Mouse (Mus musculus) limb, embryonic 13.5 days (tissue): ENCODE data around the gene Hoxb1. TPM values are rescaled to one million over a fixed set of nuclear protein-coding genes. Genes with fewer than 3 reads are reported as not detected.
A peak's percentile ranks its signal among the peaks of the same experiment; 100 is the strongest.

ENCODE experiments used
- ATAC-seq: fragments of 200-750 bp; cut with Nextera tagmentation; 2 replicates; pipeline ENCODE4 v1.8.0; 2017; ENCODE audit warnings: low read depth, moderate number of reproducible peaks, moderate TSS enrichment; ENCODE audit not compliant: low FRiP score
- H3K27ac ChIP-seq: fragments of 300-500 bp; sonication (generic); 2 replicates; pipeline ENCODE4 v1.5.1; 2015; ENCODE audit warnings: inconsistent platforms, mild to moderate bottlenecking, moderate library complexity
- H3K27me3 ChIP-seq: fragments of 300-500 bp; sonication (generic); 2 replicates; pipeline ENCODE4 v1.6.1; 2015; ENCODE audit warnings: mild to moderate bottlenecking, inconsistent platforms
- H3K36me3 ChIP-seq: fragments of 300-500 bp; sonication (generic); 2 replicates; pipeline ENCODE4 v1.6.1; 2015; ENCODE audit warnings: inconsistent platforms, mild to moderate bottlenecking, moderate library complexity
- H3K4me1 ChIP-seq: fragments of 300-500 bp; sonication (generic); 2 replicates; pipeline ENCODE4 v1.6.1; 2015; ENCODE audit warnings: inconsistent platforms
- H3K4me2 ChIP-seq: fragments of 300-500 bp; sonication (generic); replicated peaks from 2 replicates; pipeline ENCODE4 v1.6.1; 2015; ENCODE audit warnings: inconsistent platforms, mild to moderate bottlenecking, moderate library complexity
- H3K4me3 ChIP-seq: fragments of 300-500 bp; sonication (generic); 2 replicates; pipeline ENCODE4 v1.5.1; 2015; ENCODE audit warnings: moderate library complexity, mild to moderate bottlenecking, inconsistent platforms
- H3K9ac ChIP-seq: fragments of 300-500 bp; sonication (generic); 2 replicates; pipeline ENCODE4 v1.6.1; 2015; ENCODE audit warnings: mild to moderate bottlenecking, inconsistent platforms
- H3K9me3 ChIP-seq: fragments of 300-500 bp; sonication (generic); 2 replicates; pipeline ENCODE4 v1.6.1; 2016; ENCODE audit warnings: inconsistent platforms
- WGBS: fragments of 180-500 bp; shearing (Covaris S2); methylation state at CpG from one replicate; pipeline ENCODE4 v1.1.7; 2015; 5-methylcytosine and 5-hydroxymethylcytosine counted together
- polyA plus RNA-seq: library from polyadenylated mRNA; unstranded; fragments of >200 nt; fragmentation: Nextera tagmentation; extraction: Ambion mirVana; gene quantifications from 2 replicates; pipeline ENCODE4 v1.2.1, GENCODE M21; 2015

The Hoxb1 gene
- polyA plus RNA-seq, 1 experiment from 2014 or later, result 0.13 TPM

DNA sequence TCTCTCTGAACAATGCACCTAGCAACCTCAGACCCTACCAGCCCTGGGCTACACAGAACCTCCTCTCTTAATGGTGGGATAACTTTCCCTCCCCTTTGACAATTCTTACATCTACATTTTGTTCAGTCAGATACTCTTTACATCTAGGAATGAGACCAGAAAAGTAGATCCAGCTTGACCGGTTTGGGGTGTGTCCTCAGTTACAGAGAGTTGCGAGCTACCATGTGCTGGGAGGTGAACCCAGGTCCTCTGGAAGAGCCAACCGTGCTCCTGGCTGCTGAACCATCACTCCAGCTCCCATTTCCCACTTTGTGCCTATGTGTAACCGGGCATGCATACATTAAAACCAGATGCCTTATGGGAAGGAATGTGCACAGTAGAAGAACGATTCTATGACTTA is 17.8 kb downstream of the Hoxb1 start:
- WGBS, result 59% methylated on average over 5 of the region's 5 CpGs
- Histone ChIP-seq H3K4me1 (no peaks in the 10 kb centered on the region), H3K36me3 (no peaks in the 10 kb centered on the region), H3K27ac (no peak overlapping the region), H3K4me2 (no peak overlapping the region), H3K27me3 (peaks cover 48% of the 10 kb centered on the region), H3K4me3 (no peak overlapping the region), H3K9ac (no peak overlapping the region), H3K9me3 (no peaks in the 10 kb centered on the region)
- ATAC-seq, result no peak

DNA sequence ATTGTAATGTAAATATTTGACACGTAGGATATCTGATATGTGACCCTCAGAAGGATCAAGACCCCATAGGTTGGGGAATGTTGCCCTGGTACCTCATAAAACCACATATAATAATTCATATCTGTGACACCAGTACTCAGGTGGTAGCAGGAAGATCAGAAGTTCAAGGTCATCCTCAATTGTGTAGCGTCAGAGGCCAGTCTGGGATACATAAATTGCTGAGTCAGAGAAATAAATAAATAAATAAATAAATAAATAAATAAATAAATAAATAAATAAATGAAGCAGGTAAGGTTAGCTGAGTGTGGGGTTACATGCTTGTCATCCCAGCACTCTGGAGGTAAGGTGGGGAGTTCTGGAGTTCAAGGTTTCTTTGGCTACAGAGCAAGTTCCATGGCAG is 22.1 kb downstream of the Hoxb1 start:
- H3K4me3 ChIP-seq, result no peak overlapping the region
- WGBS, result 88% methylated on average over 2 of the region's 2 CpGs
- H3K9ac ChIP-seq, result no peak overlapping the region
- no peaks in the 10 kb centered on the region for H3K36me3 ChIP-seq
- H3K9me3 ChIP-seq, result no peaks in the 10 kb centered on the region
- H3K27me3 ChIP-seq, result peaks cover 27% of the 10 kb centered on the region
- H3K27ac ChIP-seq, result no peak overlapping the region
- H3K4me1 ChIP-seq, result no peaks in the 10 kb centered on the region
- H3K4me2 ChIP-seq, result no peak overlapping the region
- ATAC-seq, result no peak

DNA sequence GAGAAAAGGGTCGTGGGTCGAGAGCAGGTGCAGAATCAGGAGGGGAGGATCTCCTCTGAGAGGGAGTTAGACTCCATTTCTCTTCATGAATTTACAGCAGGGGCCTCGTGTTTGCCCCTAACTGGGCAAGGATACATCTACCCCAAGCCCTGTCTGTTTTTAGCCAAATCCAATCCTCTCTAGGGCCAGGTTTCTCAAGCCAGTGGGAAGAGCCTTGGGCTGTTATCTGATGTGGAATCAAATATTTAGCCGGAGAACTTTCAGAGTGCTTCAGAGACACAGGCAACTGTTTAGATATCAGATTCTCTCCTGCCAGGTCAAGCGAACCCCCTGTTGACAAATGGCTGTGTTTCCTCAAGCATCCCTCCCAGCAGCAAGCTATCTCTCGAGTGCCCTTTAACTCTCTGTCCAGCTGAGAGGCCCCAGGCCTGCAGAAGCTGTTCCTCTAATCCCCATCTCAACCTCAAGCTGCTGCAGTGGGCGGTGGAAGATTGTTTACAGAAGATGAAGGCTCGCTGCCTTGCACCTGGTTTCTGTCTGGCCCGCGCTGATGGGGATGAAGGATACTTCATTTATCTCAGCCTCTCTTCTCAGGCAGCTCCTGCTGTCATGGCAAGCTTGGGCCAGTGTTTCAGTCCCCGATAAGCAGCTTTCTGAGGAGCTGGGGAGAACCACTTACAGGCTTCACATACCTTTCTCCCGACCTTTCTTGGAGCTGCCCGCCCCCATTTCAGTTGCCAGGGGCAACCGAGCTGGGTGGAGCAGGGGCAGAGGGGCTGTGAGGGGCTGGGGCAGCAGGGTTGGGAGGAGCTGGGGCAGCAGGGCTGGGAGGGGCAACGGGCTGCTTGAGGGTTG is 31.4 kb downstream of the Hoxb1 start:
- H3K9me3 ChIP-seq, result no peaks in the 10 kb centered on the region
- no peaks in the 10 kb centered on the region for H3K36me3 ChIP-seq
- no peak overlapping the region for H3K27ac ChIP-seq
- peak overlapping the region; percentile 25; the same call in 1 of the 2 replicates for H3K9ac ChIP-seq
- peaks cover 13% of the 10 kb centered on the region for H3K4me1 ChIP-seq
- peaks cover 72% of the 10 kb centered on the region for H3K27me3 ChIP-seq
- 6% methylated on average over 15 of the region's 15 CpGs for WGBS
- H3K4me3 ChIP-seq, result no peak overlapping the region
- no peak for ATAC-seq
- H3K4me2 ChIP-seq, result peak overlapping the region; percentile 27

DNA sequence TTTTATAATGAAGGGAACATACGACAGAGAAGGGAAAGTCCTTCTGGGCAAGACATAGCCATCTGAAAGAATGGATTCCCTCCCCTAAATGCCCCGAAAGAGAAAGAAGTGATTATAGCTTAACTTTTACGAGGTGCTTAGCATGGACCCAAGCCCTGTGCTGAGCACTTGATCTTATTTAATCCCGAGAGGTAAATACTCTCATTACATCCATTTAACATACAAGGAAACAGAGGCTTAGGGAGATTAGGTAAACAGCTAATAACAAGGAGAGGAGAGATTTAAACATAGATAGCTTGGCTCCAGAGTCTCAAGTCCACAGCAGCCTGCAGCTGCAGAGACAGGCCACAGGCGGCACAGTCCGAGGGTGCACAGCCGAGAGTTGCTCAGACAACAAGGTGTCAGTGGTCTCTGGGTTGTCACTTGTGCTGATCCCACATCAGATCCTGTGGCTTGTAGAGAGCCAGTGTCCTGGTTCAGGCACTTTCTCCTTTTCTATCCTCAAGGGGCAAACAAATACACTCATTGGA is 32.3 kb downstream of the Hoxb1 start:
- no peaks in the 10 kb centered on the region for H3K9me3 ChIP-seq
- 11% methylated on average over 7 of the region's 7 CpGs for WGBS
- no peak overlapping the region for H3K4me3 ChIP-seq
- H3K4me2 ChIP-seq, result no peak overlapping the region
- no peaks in the 10 kb centered on the region for H3K36me3 ChIP-seq
- no peak for ATAC-seq
- peaks cover 81% of the 10 kb centered on the region for H3K27me3 ChIP-seq
- H3K9ac ChIP-seq, result no peak overlapping the region
- peaks cover 13% of the 10 kb centered on the region for H3K4me1 ChIP-seq
- H3K27ac ChIP-seq, result no peak overlapping the region

DNA sequence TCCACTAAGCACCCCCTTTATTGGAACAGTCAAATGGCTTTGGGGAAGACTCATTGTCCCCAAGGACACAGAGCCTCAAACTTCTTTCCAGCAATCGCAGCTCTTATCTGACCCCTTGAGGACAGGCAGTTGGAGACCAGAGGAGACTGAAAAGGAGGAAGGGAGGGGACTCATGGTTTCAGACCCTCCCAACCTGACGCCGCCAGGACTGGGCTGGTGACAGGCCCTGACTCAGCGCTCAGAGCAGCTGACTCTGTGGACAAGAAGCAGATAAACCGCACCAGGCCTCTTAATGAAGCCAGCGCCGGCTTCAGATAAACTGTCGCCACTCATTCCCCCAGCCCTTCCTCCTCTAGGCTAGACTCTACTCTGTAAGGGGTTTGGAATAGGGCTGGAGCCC is 34.4 kb downstream of the Hoxb1 start:
- Histone ChIP-seq H3K4me3 (no peak overlapping the region), H3K9ac (no peak overlapping the region), H3K36me3 (no peaks in the 10 kb centered on the region), H3K4me2 (no peak overlapping the region), H3K9me3 (no peaks in the 10 kb centered on the region), H3K27ac (no peak overlapping the region), H3K27me3 (peaks cover 94% of the 10 kb centered on the region), H3K4me1 (peaks cover 13% of the 10 kb centered on the region)
- no peak for ATAC-seq
- WGBS, result 9% methylated on average over 8 of the region's 8 CpGs

DNA sequence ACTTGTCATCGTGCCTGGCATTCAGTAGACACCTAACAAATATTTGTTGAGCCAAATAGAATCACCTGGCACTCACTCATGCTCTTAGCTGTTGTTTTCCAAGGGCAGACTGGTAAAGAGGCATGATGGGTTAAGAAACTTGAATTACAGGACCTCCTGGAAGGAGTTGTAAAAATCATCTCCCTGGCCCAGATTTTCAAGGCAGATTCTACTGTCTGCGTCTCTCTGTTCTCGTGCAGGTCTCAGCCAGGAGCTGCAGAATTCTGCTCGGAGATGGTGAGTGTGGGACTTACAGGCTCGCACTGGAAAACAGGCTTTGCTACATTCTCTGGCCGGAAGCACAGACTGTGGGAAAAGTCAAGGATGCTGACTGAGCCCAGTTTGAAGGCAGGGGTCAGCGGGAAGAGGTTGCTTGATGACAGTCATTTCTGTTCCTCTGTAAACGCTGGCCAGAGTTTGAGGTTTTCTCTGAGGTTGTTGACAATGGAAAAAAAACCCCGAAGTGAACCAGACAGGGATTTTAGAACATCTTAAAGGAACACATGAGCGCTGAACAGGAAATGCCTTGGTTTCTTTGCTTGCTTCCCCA is 38.6 kb downstream of the Hoxb1 start:
- H3K27ac ChIP-seq, result no peak overlapping the region
- 25% methylated on average over 10 of the region's 10 CpGs for WGBS
- H3K36me3 ChIP-seq, result no peaks in the 10 kb centered on the region
- no peak for ATAC-seq
- no peaks in the 10 kb centered on the region for H3K9me3 ChIP-seq
- no peak overlapping the region for H3K4me3 ChIP-seq
- H3K4me2 ChIP-seq, result no peak overlapping the region
- H3K27me3 ChIP-seq, result peaks cover 96% of the 10 kb centered on the region
- H3K4me1 ChIP-seq, result peaks cover 11% of the 10 kb centered on the region
- H3K9ac ChIP-seq, result no peak overlapping the region

DNA sequence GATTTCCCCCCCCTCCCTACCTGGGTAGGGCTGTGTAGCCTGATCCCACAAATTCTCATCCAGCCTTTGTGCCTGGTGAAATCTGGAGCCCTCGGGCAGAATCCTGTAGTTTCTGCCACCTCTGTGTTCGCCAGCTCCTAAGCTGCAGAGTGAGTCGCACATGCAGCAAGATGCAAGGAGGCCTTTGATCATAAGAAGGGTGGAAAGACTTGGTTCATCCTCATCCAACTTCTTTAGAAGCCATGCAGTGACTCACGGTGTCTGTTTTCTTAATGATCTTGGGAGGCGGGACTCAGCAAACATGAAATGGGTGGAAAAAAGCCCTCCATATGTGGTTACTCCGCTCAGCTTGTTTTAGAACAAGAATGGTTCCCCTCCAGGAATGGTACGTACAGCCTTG is 39.3 kb downstream of the Hoxb1 start:
- 47% methylated on average over 7 of the region's 7 CpGs for WGBS
- H3K27ac ChIP-seq, result no peak overlapping the region
- no peak overlapping the region for H3K4me2 ChIP-seq
- no peak overlapping the region for H3K9ac ChIP-seq
- no peaks in the 10 kb centered on the region for H3K36me3 ChIP-seq
- ATAC-seq, result no peak
- H3K27me3 ChIP-seq, result peaks cover 96% of the 10 kb centered on the region
- H3K9me3 ChIP-seq, result no peaks in the 10 kb centered on the region
- no peak overlapping the region for H3K4me3 ChIP-seq
- H3K4me1 ChIP-seq, result peaks cover 11% of the 10 kb centered on the region

DNA sequence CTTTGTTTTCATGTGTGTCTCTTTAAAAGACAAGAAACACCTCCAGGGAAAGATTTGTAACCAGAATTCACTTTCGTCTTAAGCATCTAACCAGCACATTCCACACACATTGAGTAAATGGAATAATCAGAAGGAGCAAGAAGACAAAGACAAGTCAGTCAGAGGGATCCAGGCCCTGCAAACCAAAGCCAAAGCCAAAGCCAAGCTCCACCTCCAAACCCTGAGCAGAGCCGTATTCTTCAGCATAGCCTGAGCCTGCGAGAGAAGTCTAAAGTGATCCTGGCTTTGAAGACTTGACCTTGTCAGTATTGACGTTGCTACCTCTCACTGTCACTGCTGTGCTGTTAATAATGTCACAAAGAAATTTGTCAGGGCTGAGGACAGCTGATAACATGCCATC is 40.0 kb downstream of the Hoxb1 start:
- no peak for ATAC-seq
- no peak overlapping the region for H3K4me3 ChIP-seq
- H3K27me3 ChIP-seq, result peaks cover 96% of the 10 kb centered on the region
- H3K4me2 ChIP-seq, result no peak overlapping the region
- no peak overlapping the region for H3K27ac ChIP-seq
- no peaks in the 10 kb centered on the region for H3K36me3 ChIP-seq
- H3K4me1 ChIP-seq, result peaks cover 11% of the 10 kb centered on the region
- H3K9ac ChIP-seq, result no peak overlapping the region
- 49% methylated on average over 4 of the region's 4 CpGs for WGBS
- H3K9me3 ChIP-seq, result no peaks in the 10 kb centered on the region

DNA sequence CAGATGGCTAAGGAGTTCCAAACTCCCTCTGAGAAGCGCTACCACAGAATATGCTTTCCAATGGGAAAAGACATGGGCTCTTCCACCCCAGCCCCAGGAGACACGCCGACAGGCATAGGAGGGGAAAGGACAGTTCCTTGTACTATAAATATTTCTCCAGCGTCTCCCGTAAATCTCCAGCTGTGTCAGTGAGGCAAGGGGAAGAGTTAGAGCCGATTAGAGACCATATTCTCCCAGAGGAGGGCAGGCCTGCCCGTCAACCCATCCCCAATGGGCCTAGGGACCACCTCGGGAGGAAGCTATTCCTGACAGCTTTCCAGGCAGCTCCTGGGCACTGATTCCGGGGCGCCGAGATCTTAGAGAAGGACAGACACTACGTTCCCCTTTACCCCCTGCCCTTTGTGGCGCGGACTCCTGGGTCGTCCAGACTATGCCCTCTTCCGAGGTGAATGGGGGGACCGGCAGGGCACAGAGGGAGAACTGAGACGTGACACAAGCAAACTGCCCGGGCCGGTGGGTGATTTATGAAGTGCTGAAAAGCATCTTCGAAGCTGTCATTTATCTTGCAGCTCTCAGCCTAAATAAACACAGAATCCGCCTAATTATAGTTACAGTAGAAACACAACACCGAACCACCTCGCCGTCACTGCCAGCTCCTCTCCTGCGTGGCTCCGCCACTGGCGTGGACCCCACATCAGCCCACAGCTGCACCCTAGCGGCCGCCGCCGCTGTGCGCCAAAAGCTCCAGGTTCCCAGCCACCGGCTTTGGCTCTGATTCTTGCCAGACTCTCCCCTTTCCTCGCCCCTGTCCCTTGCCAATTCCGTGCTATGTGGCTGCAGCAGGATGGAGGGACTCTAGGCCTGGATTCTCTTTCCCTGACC is 41.9 kb downstream of the Hoxb1 start:
- Histone ChIP-seq H3K27ac (no peak overlapping the region), H3K4me2 (peak overlapping the region; percentile 57), H3K9ac (peak overlapping the region; percentile 21; the same call in 1 of the 2 replicates), H3K36me3 (no peaks in the 10 kb centered on the region), H3K4me3 (peak overlapping the region; percentile 29), H3K4me1 (peaks cover 11% of the 10 kb centered on the region), H3K27me3 (peaks cover 96% of the 10 kb centered on the region), H3K9me3 (peaks cover 6% of the 10 kb centered on the region)
- ATAC-seq, result peak; percentile 57; the same call in 1 of the 2 replicates
- WGBS, result 3% methylated on average over 36 of the region's 36 CpGs

DNA sequence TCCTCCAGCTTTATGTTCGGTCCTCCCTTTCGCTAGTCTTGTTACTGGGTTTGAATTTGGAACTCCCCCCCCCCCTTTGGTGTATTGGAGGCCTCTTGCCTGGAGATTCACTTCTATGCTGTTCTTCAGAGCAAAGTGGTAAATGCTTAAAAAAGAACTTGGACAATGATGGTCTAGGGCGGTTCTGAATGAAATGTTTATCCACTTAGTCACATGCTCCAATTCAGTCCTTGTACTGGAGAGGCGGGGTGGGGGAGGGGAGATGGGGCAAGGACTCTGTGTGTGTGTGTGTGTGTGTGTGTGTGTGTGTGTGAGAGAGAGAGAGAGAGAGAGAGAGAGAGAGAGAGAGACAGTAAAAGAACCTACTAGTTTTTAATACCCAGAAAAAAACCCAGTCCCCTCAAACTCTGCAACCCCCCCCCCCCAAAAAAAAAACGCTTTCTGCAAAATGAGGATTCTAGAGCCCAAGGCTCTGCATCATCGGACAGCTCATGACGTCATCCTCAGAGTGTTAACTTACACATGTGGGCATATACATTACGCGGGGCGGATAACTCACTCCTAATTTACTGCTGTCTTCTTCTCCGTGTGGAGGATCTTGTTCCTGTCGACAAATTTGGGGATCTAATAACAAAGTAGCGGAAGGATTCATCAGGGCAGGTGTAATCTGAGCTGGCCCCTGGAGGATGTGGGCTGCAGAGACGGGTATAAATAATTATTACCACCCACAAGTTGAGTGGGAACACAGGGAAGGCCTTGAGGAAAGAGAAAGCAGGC is 42.9 kb downstream of the Hoxb1 start:
- Histone ChIP-seq H3K9ac (no peak overlapping the region), H3K4me2 (no peak overlapping the region; the same call in 1 of the 2 replicates), H3K36me3 (no peaks in the 10 kb centered on the region), H3K4me1 (peaks cover 18% of the 10 kb centered on the region), H3K27me3 (peaks cover 88% of the 10 kb centered on the region), H3K4me3 (no peak overlapping the region), H3K27ac (no peak overlapping the region), H3K9me3 (peaks cover 6% of the 10 kb centered on the region)
- no peak for ATAC-seq
- WGBS, result 28% methylated on average over 14 of the region's 14 CpGs

DNA sequence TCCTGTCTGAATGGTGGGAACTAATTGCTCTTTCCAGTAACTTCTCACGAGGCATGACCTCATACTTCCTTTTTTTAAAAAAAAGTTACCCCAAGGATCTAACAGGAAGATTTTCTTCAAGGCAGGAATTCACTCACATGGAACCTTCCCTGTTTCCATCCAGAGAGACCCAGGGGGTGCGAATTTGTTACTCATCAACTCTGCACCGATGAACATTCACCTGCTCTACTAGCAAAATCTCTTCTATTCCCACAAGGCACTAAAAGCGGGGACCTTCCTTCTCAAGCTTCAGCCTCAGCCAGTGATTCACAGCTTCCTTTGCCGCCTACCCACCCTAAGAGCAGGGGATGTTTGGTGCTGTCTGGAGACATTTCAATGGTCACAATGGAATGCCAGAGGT is 45.5 kb downstream of the Hoxb1 start:
- no peak overlapping the region for H3K4me2 ChIP-seq
- 84% methylated on average over 5 of the region's 5 CpGs for WGBS
- no peak for ATAC-seq
- H3K9ac ChIP-seq, result no peak overlapping the region
- H3K4me1 ChIP-seq, result peaks cover 28% of the 10 kb centered on the region
- H3K9me3 ChIP-seq, result peaks cover 6% of the 10 kb centered on the region
- no peak overlapping the region for H3K27ac ChIP-seq
- peaks cover 82% of the 10 kb centered on the region for H3K27me3 ChIP-seq
- H3K36me3 ChIP-seq, result no peaks in the 10 kb centered on the region
- no peak overlapping the region for H3K4me3 ChIP-seq
